Mouse (Mus musculus): Measurements from ENCODE around the gene Nop53. TPM values are rescaled to one million over a fixed set of nuclear protein-coding genes. Genes with fewer than 3 reads are reported as not detected.
A peak's percentile ranks its signal among the peaks of the same experiment; 100 is the strongest.

Gene Nop53
- polyA plus RNA-seq, 1 experiment from 2014 or later, result 108 TPM

GRCm38 (mm10) chr7:15937491-15937890 is 8.4 kb downstream of the Nop53 start:
- 90% methylated on average over 5 of the region's 5 CpGs for WGBS
- no peak overlapping the region for H3K27ac ChIP-seq (ENCODE audit: low read length)
- H3K9me3 ChIP-seq (replicated peaks; ENCODE audit: control insufficient read depth, low read length, poor library complexity, severe bottlenecking), result no peaks in the 10 kb centered on the region
- ATAC-seq, result 0 out of 2 replicates have a peak, but pooled peaks have one; percentile 31
- no peak overlapping the region for H3K4me3 ChIP-seq (ENCODE audit: low read depth, low read length)
- no peaks in the 10 kb centered on the region for H3K27me3 ChIP-seq (ENCODE audit: control insufficient read depth, insufficient read depth, low read depth, low read length)
- H3K9ac ChIP-seq (ENCODE audit: low read depth, low read length), result no peak overlapping the region
- H3K4me2 ChIP-seq (ENCODE audit: low read length), result no peak overlapping the region
- H3K36me3 ChIP-seq (ENCODE audit: control insufficient read depth, insufficient read depth, low read length), result peaks cover 65% of the 10 kb centered on the region
- H3K4me1 ChIP-seq (ENCODE audit: control insufficient read depth, insufficient read depth, low read length), result no peaks in the 10 kb centered on the region

GRCm38 (mm10) chr7:15933437-15934359 is 12.2 kb downstream of the Nop53 start:
- Histone ChIP-seq H3K9me3 (replicated peaks; ENCODE audit: control insufficient read depth, low read length, poor library complexity, severe bottlenecking) (no peaks in the 10 kb centered on the region), H3K9ac (ENCODE audit: low read depth, low read length) (no peak overlapping the region), H3K27ac (ENCODE audit: low read length) (no peak overlapping the region), H3K4me3 (ENCODE audit: low read depth, low read length) (no peak overlapping the region), H3K4me1 (ENCODE audit: control insufficient read depth, insufficient read depth, low read length) (no peaks in the 10 kb centered on the region), H3K27me3 (ENCODE audit: control insufficient read depth, insufficient read depth, low read depth, low read length) (no peaks in the 10 kb centered on the region), H3K36me3 (ENCODE audit: control insufficient read depth, insufficient read depth, low read length) (peaks cover 29% of the 10 kb centered on the region), H3K4me2 (ENCODE audit: low read length) (no peak overlapping the region)
- 70% methylated on average over 16 of the region's 16 CpGs for WGBS
- ATAC-seq, result no peak

GRCm38 (mm10) chr7:15931635-15932034 is 14.2 kb downstream of the Nop53 start:
- WGBS, result 87% methylated on average over 3 of the region's 3 CpGs
- Histone ChIP-seq H3K27me3 (ENCODE audit: control insufficient read depth, insufficient read depth, low read depth, low read length) (no peaks in the 10 kb centered on the region), H3K9ac (ENCODE audit: low read depth, low read length) (no peak overlapping the region), H3K36me3 (ENCODE audit: control insufficient read depth, insufficient read depth, low read length) (peaks cover 14% of the 10 kb centered on the region), H3K4me2 (ENCODE audit: low read length) (no peak overlapping the region), H3K27ac (ENCODE audit: low read length) (no peak overlapping the region), H3K4me3 (ENCODE audit: low read depth, low read length) (no peak overlapping the region), H3K4me1 (ENCODE audit: control insufficient read depth, insufficient read depth, low read length) (no peaks in the 10 kb centered on the region), H3K9me3 (replicated peaks; ENCODE audit: control insufficient read depth, low read length, poor library complexity, severe bottlenecking) (no peaks in the 10 kb centered on the region)
- ATAC-seq, result no peak

- Histone ChIP-seq H3K27ac (ENCODE audit: low read length) (no peak overlapping the region), H3K9ac (ENCODE audit: low read depth, low read length) (no peak overlapping the region), H3K4me3 (ENCODE audit: low read depth, low read length) (no peak overlapping the region), H3K9me3 (replicated peaks; ENCODE audit: control insufficient read depth, low read length, poor library complexity, severe bottlenecking) (no peaks in the 10 kb centered on the region), H3K4me2 (ENCODE audit: low read length) (no peak overlapping the region), H3K27me3 (ENCODE audit: control insufficient read depth, insufficient read depth, low read depth, low read length) (no peaks in the 10 kb centered on the region), H3K4me1 (ENCODE audit: control insufficient read depth, insufficient read depth, low read length) (no peaks in the 10 kb centered on the region), H3K36me3 (ENCODE audit: control insufficient read depth, insufficient read depth, low read length) (peaks cover 5% of the 10 kb centered on the region; the same call in 1 of the 2 replicates)
- ATAC-seq, result no peak
- WGBS, result 61% methylated on average over 2 of the region's 2 CpGs
These were observed 15.3 kb downstream of the Nop53 start for GRCm38 (mm10) chr7:15930543-15930942.

- H3K27ac ChIP-seq (ENCODE audit: low read length), result no peak overlapping the region
- no peak overlapping the region for H3K4me2 ChIP-seq (ENCODE audit: low read length)
- no peaks in the 10 kb centered on the region for H3K36me3 ChIP-seq (ENCODE audit: control insufficient read depth, insufficient read depth, low read length)
- WGBS, result 33% methylated on average over 4 of the region's 4 CpGs
- no peaks in the 10 kb centered on the region for H3K4me1 ChIP-seq (ENCODE audit: control insufficient read depth, insufficient read depth, low read length)
- no peaks in the 10 kb centered on the region for H3K9me3 ChIP-seq (replicated peaks; ENCODE audit: control insufficient read depth, low read length, poor library complexity, severe bottlenecking)
- no peak for ATAC-seq
- H3K27me3 ChIP-seq (ENCODE audit: control insufficient read depth, insufficient read depth, low read depth, low read length), result no peaks in the 10 kb centered on the region
- H3K4me3 ChIP-seq (ENCODE audit: low read depth, low read length), result no peak overlapping the region
- H3K9ac ChIP-seq (ENCODE audit: low read depth, low read length), result no peak overlapping the region
These were observed 16.0 kb downstream of the Nop53 start for GRCm38 (mm10) chr7:15929910-15930309.

GRCm38 (mm10) chr7:15922220-15922773 is 23.6 kb downstream of the Nop53 start, which contains the start of gene Selenow:
Gene Selenow (minus strand): TSS chr7:15922402.
- peaks cover 18% of the 10 kb centered on the region for H3K4me1 ChIP-seq (ENCODE audit: control insufficient read depth, insufficient read depth, low read length)
- ATAC-seq, result peak; percentile 95
- peak within 1 kb of the TSS; percentile 93 for H3K27ac ChIP-seq (ENCODE audit: low read length)
- WGBS, result 0% methylated on average over 33 of the region's 33 CpGs
- peaks cover 17% of the 10 kb centered on the region for H3K36me3 ChIP-seq (ENCODE audit: control insufficient read depth, insufficient read depth, low read length)
- H3K4me2 ChIP-seq (ENCODE audit: low read length), result peak within 1 kb of the TSS; percentile 94
- peak within 1 kb of the TSS; percentile 93 for H3K9ac ChIP-seq (ENCODE audit: low read depth, low read length)
- H3K4me3 ChIP-seq (ENCODE audit: low read depth, low read length), result peak within 1 kb of the TSS; percentile 53
- H3K27me3 ChIP-seq (ENCODE audit: control insufficient read depth, insufficient read depth, low read depth, low read length), result no peaks in the 10 kb centered on the region
- H3K9me3 ChIP-seq (replicated peaks; ENCODE audit: control insufficient read depth, low read length, poor library complexity, severe bottlenecking), result no peaks in the 10 kb centered on the region

GRCm38 (mm10) chr7:15921796-15922195 is 24.1 kb downstream of the Nop53 start:
- ATAC-seq, result peak; percentile 49
- Histone ChIP-seq H3K27ac (ENCODE audit: low read length) (peak overlapping the region; percentile 93), H3K9ac (ENCODE audit: low read depth, low read length) (peak overlapping the region; percentile 93), H3K4me2 (ENCODE audit: low read length) (peak overlapping the region; percentile 94), H3K36me3 (ENCODE audit: control insufficient read depth, insufficient read depth, low read length) (peaks cover 22% of the 10 kb centered on the region), H3K4me1 (ENCODE audit: control insufficient read depth, insufficient read depth, low read length) (peaks cover 18% of the 10 kb centered on the region), H3K9me3 (replicated peaks; ENCODE audit: control insufficient read depth, low read length, poor library complexity, severe bottlenecking) (no peaks in the 10 kb centered on the region), H3K27me3 (ENCODE audit: control insufficient read depth, insufficient read depth, low read depth, low read length) (no peaks in the 10 kb centered on the region), H3K4me3 (ENCODE audit: low read depth, low read length) (peak overlapping the region; percentile 53)
- 0% methylated on average over 10 of the region's 10 CpGs for WGBS

- H3K4me2 ChIP-seq (ENCODE audit: low read length), result peak overlapping the region; percentile 94
- H3K27me3 ChIP-seq (ENCODE audit: control insufficient read depth, insufficient read depth, low read depth, low read length), result no peaks in the 10 kb centered on the region
- H3K4me3 ChIP-seq (ENCODE audit: low read depth, low read length), result peak overlapping the region; percentile 53
- WGBS, result 87% methylated on average over 6 of the region's 6 CpGs
- H3K9ac ChIP-seq (ENCODE audit: low read depth, low read length), result peak overlapping the region; percentile 93
- peaks cover 18% of the 10 kb centered on the region for H3K4me1 ChIP-seq (ENCODE audit: control insufficient read depth, insufficient read depth, low read length)
- no peaks in the 10 kb centered on the region for H3K9me3 ChIP-seq (replicated peaks; ENCODE audit: control insufficient read depth, low read length, poor library complexity, severe bottlenecking)
- H3K27ac ChIP-seq (ENCODE audit: low read length), result peak overlapping the region; percentile 19; the same call in 1 of the 2 replicates
- peaks cover 22% of the 10 kb centered on the region for H3K36me3 ChIP-seq (ENCODE audit: control insufficient read depth, insufficient read depth, low read length)
- ATAC-seq, result no peak
These were observed 25.2 kb downstream of the Nop53 start for GRCm38 (mm10) chr7:15920645-15921190.

GRCm38 (mm10) chr7:15919947-15920346 is 25.9 kb downstream of the Nop53 start:
- ATAC-seq, result no peak
- no peak overlapping the region for H3K9ac ChIP-seq (ENCODE audit: low read depth, low read length)

More at GRCm38 (mm10) chr7:15919947-15920346, 25.9 kb downstream of the Nop53 start:
- peak overlapping the region; percentile 94 for H3K4me2 ChIP-seq (ENCODE audit: low read length)
- peaks cover 18% of the 10 kb centered on the region for H3K4me1 ChIP-seq (ENCODE audit: control insufficient read depth, insufficient read depth, low read length)
- no peaks in the 10 kb centered on the region for H3K27me3 ChIP-seq (ENCODE audit: control insufficient read depth, insufficient read depth, low read depth, low read length)
- H3K9me3 ChIP-seq (replicated peaks; ENCODE audit: control insufficient read depth, low read length, poor library complexity, severe bottlenecking), result no peaks in the 10 kb centered on the region
- WGBS, result 90% methylated on average over 9 of the region's 9 CpGs
- H3K36me3 ChIP-seq (ENCODE audit: control insufficient read depth, insufficient read depth, low read length), result peaks cover 22% of the 10 kb centered on the region
- no peak overlapping the region for H3K27ac ChIP-seq (ENCODE audit: low read length)
- no peak overlapping the region for H3K4me3 ChIP-seq (ENCODE audit: low read depth, low read length)

Measured in midbrain, embryonic 16.5 days (tissue).